Mouse (Mus musculus): ENCODE data around the gene Trib3. TPM values are rescaled to one million over a fixed set of nuclear protein-coding genes. Genes with fewer than 3 reads are reported as not detected.
"Not testable (repeated sequence)": the region's sequence is repeated elsewhere in the genome, so short reads cannot be mapped to it uniquely, and the experiment has no call there.

Trib3 gene
- polyA plus RNA-seq, 2 experiments from 2014 or later = 2.4 to 5.1 TPM

DNA sequence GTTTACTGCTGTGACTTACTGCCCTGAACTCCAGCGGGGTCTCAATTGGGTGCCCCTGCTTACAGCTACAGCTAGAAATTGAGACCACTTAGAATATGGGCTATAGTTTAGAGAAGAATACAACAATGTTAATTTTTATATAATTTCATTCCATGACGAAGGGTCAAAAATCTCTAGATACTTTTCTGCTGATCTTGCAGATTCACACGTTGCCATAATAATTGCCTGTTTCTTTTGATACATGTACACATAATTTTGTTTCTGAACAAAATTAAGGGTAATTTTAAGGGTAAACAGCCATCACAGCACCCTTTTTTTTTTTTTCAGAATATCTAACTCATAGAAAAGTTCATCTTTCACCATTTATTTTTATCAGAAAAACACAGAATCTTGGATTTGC, 36.6 kb downstream of the Trib3 start:
- ATAC-seq = no peak

DNA sequence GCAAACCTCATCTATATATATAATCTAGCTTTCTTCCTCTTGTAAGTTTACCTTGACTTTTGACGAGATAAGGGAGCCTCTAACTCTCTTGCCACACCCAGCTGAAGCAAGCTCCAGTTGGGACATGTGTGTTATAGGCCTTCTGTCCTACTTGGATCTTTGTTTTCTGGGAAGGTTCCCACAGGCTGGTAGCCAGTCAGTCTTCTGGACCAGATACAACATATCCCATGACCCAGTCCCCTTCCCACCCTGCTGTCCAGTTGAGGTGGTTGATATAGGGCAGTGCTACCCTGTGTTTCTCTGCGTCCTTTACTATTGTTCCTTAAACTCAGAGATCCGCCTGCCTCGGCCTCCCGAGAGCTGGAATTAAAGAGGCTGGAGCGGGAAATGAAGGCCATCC, 38.4 kb downstream of the Trib3 start:
- no peak for ATAC-seq

DNA sequence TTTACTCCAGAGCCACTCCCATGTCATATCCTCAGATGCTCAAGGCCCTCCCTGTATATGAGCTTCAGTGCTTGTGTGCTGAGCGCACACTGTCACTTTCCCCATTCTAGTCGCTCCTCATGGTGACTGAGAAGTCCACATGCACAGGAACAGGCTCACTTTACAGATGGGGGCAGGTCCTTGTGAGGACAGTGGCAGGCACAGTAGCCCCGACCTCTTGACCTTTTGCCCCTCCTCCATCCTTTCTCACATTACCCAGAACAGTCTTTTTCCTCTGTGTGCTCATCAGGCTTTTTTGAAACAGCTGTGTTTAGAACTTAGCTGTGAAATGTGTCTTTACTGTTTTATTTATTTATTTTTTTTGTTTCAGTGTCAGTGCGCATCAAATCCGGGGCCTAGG, 40.1 kb downstream of the Trib3 start:
- ATAC-seq = no peak

DNA sequence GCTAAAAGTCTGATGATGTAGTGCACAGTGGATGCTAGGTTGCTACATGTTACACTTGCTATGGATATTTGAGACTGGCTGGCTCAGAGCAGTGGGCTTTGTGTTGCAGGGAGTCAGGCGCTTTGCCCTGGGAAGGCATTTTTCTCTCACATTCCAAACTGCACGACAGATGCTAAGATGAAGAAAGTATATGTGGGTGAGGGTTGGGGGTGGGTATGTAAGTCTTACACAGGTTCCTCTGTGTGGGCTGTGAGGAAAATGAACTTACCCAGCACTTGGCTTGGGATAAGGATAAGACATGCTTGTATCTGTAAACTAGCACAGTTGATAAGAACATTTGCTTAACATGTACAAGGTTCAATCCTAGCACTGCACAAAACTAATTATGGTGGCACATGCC, 41.0 kb downstream of the Trib3 start:
- no peak for ATAC-seq

DNA sequence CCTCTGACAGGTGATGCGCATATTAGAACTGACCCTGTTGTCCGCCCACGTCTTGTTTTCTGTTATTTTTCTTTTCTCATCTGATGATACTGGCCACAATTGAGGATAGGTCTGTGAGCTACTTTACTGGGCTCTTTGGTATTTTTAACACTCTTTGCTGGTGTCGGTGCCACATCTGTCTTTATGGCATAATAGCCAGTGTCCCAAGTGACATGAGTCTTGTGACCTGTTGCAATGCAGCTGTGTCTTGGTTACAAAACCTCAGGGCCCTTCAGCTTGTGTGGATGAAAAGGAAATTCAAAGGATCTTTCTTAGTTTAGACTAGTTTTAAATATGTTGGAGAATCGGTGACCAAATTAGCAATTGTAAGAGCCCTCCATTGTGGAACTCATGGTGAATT, 49.3 kb downstream of the Trib3 start:
- no peak for ATAC-seq

DNA sequence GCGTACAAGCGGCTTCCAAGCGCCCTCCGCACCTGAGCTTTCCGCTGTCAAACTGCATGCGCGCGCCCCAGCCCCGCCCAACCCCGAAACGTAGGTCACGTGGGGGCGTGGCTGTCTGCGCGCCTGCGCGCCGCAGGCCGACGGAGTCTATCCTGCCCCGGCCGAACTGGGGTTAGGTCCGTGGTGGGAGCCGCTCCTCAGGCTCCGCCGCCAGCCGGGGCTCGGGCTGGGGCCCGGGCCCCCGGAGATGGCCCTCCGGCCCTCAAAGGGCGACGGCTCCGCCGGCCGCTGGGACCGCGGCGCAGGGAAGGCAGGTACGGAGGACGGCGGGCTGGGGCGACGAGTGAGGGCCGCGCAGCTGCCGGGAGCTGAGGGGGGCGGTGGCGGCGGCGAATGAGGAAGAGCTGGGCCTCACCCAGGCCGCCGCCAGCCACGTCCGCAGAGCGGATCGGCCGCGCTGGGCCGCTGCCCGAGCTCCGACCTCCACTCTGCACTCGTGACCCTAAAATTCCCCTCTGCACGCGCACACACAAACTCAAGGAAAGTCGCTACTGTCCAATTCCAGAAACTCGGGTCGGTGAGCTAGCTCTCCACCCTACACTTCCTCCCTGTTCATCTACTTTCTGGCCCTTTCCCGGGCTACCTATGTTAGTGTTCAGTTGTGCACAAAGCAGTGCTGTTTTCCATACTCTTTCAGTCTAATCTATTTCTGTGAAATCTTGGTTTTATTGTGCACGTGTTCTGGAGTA, 49.9 kb downstream of the Trib3 start, which contains the start of gene Tbc1d20:
Tbc1d20 (plus strand) TSS at position 102 of the 749 bp plus-strand sequence.
- peak; percentile 92 for ATAC-seq

DNA sequence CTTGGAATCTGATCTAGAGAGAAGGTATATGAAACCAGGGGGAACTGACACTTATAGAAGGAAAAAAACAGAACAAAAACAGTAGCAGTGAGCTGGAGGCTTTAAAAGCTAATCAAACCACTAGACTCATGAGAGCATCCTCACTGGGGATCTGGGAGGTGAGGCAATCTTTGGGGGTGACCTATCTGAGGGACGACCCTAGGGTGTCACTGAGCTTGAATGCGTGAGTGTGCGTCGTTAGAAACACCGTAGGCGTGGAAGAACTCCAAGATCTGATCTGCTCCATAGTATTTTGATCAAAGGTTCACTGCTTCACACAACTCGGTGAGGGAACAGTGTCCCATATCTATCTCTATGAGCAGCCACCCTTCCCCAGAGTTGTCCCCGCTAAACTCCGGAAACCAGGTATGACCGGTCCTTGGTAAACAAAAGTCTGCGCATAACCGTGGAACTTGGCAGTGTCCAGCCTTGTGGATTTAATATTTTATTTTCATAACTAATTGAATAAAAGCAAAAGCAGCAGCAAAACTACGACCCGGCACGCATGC, 50.6 kb downstream of the Trib3 start:
- ATAC-seq = peak; percentile 17

DNA sequence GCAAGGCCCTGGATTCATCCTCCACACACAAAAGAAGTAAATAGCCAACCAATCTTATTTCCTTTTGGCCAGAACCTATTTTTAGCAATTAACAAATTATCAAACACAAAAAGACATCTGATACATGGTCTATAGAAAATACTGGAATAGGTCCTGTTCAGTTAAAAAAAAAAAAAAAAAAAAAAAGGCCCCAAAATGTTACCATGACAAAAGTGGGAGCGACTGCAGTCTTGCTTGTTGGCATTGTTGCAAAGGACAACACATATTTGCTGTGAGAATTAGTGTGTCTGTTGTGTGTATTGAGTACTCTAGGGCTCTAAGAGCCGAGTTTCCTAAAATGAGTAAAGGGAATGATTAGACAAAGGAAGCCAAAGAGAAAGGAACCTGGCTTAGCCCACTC, 51.4 kb downstream of the Trib3 start:
- no peak for ATAC-seq

DNA sequence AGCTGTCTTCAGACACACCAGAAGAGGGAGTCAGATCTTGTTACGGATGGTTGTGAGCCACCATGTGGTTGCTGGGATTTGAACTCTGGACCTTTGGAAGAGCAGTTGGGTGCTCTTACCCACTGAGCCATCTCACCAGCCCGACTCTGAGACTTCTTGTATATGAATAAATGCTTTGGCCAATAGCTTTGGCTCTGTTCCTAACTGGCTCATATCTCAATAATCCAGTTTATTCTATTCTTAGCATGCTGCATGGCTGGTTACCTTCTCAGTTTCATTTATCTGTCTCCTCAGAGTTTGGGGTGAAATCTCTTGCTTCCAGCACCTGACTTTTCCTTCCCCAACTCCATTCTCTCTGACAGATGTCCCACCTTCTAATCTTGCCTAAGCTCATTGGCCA, 54.2 kb downstream of the Trib3 start:
- ATAC-seq = not testable (repeated sequence)

DNA sequence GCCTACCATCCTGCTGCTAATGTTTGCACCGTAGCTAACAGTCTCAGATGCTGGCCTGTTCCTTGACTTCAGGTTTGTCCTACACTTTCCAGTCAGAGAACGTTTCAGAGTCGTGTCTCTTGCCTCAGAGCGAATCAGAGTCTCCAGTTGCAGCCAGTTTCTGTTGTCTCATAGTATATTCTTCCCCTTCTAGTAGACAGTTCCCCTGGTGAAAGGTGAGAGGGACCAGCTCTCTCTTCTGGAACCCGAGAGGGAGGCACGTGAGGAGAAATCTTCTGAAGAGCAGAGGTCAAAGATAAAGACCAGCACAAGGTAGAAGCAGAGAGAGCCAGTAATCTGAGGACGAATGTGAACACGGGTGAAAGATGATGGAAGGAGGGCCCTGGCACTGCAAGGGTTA, 55.8 kb downstream of the Trib3 start:
- no peak for ATAC-seq

DNA sequence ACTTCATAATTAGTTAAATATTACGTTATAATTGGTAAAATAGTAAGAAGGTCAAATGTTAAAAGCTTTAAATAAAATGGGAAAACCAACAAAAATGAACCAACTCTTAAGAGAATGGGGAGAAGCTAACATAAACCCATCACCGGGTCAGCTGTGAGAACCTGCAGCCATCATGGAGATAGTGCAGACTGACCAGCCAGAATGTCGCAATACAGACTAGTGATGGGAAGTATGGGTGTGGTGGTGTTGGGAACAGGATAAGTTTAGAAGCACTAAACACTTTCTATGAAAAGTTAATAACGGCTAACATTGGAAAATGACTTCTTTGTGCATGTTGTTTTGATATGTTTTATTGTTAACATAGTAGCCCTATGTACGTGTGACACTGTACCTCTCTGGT, 56.3 kb downstream of the Trib3 start:
- no peak for ATAC-seq

Other genes starting within 250 kb of the Trib3 start
- gene Srxn1, start 238.5 kb downstream of the Trib3 start, polyA plus RNA-seq (2017; shearing (Covaris generic)) = 1 to 10 TPM; 2.2 to 3.0 TPM
- not detected for gene Tcf15, start 200.5 kb downstream of the Trib3 start, polyA plus RNA-seq (2017; shearing (Covaris generic))
- gene Csnk2a1, start 117.2 kb downstream of the Trib3 start, polyA plus RNA-seq (2017; shearing (Covaris generic)) = 100 to 1,000 TPM in 1 of 2 experiments, 10 to 100 TPM in 1; 65.7 to 107 TPM
- gene Tbc1d20, start 50.2 kb downstream of the Trib3 start, polyA plus RNA-seq (2017; shearing (Covaris generic)) = 10 to 100 TPM; 19.5 to 21.3 TPM
- gene Rbck1, start 11.4 kb downstream of the Trib3 start, polyA plus RNA-seq (2017; shearing (Covaris generic)) = 10 to 100 TPM; 53.4 to 74.3 TPM
- not detected for gene Nrsn2, start 32.6 kb upstream of the Trib3 start, polyA plus RNA-seq (2017; shearing (Covaris generic))
- gene Sox12, start 54.0 kb upstream of the Trib3 start, polyA plus RNA-seq (2017; shearing (Covaris generic)) = under 1 TPM; 0.32 to 0.73 TPM
- gene Zcchc3, start 71.0 kb upstream of the Trib3 start, polyA plus RNA-seq (2017; shearing (Covaris generic)) = under 1 TPM; 0.57 to 0.75 TPM
- gene 6820408C15Rik, start 71.6 kb upstream of the Trib3 start, polyA plus RNA-seq (2017; shearing (Covaris generic)) = not detected
- not detected for gene Defb23, start 120.6 kb upstream of the Trib3 start, polyA plus RNA-seq (2017; shearing (Covaris generic))
- gene Defb20, start 133.0 kb upstream of the Trib3 start, polyA plus RNA-seq (2017; shearing (Covaris generic)) = not detected
- gene Defb22, start 146.1 kb upstream of the Trib3 start, polyA plus RNA-seq (2017; shearing (Covaris generic)) = not detected
- gene Defb26, start 167.7 kb upstream of the Trib3 start, polyA plus RNA-seq (2017; shearing (Covaris generic)) = not detected
- not detected for gene Defb28, start 174.2 kb upstream of the Trib3 start, polyA plus RNA-seq (2017; shearing (Covaris generic))
- not detected for gene Defb29, start 196.1 kb upstream of the Trib3 start, polyA plus RNA-seq (2017; shearing (Covaris generic))
- not detected for gene Gm17416, start 225.3 kb upstream of the Trib3 start, polyA plus RNA-seq (2017; shearing (Covaris generic))
- not detected for gene Defb21, start 228.7 kb upstream of the Trib3 start, polyA plus RNA-seq (2017; shearing (Covaris generic))
- gene Defb19, start 236.3 kb upstream of the Trib3 start, polyA plus RNA-seq (2017; shearing (Covaris generic)) = not detected